Mouse (Mus musculus): ENCODE results near the gene Vmn1r6. TPM values are rescaled to one million over a fixed set of nuclear protein-coding genes. Genes with fewer than 3 reads are reported as not detected.

The Vmn1r6 gene
- total RNA-seq (2023): not detected

DNA sequence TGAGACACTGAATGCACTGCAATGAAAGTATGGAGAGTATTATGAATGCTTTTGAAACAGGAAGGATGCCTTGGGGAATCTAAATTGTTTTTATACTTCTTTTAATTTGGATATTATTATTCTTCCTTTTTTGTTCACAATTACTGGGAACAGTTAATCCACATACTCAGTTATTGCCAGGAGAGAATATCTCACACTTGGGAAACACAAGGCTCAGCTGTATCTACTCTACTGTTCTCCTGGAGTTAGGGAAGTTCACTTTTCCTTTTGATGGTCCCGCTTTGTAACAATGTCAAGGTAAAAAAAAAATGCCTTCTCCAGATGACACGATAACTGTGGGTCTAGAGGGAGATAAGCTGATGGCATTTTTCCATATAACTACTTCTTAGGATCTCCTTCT is at the start of gene Vmn1r6:
Gene Vmn1r6 (plus strand): TSS at position 301 of the 400 bp plus-strand sequence.

DNA sequence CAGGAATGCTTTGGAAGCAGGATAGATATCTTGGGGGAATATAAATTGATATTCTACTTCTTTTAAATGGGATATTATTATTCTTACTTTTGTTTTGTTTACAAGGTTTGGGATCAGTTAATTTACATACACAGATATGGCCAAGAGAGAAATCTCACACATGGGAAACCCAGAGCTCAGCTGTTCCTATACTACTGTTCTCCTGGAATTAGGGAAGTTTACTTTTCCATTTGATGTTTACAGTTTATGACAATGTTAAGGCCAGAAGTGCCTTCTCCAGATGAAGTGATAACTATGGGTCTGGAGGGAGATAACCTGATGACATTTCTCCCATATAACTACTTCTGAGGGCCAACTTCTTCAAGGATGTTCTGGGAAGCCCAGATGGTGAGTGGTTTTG is 27.1 kb upstream of the Vmn1r6 start, which contains the start of gene Vmn1r5:
Gene Vmn1r5 (plus strand): TSS at position 301 of the 400 bp plus-strand sequence.

DNA sequence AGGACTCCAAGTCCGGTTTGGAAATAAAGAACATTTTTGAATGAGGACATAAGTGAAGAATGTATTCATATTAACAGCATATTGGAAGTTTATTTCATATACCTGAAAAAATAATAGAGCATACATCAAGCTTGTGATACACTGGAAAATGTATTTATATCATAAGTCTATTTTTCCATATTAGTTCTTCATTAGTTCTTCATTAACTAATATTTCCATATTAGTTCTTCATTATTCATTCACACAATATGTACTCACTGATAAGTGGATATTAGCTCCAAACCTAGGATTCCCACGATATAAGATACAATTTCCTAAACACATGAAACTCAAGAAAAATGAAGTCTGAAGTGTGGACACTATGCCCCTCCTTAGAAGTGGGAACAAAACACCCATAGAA is 28.2 kb downstream of the Vmn1r6 start, which contains the start of gene Vmn1r7:
Gene Vmn1r7 (minus strand): TSS at position 101 of the 400 bp plus-strand sequence.

DNA sequence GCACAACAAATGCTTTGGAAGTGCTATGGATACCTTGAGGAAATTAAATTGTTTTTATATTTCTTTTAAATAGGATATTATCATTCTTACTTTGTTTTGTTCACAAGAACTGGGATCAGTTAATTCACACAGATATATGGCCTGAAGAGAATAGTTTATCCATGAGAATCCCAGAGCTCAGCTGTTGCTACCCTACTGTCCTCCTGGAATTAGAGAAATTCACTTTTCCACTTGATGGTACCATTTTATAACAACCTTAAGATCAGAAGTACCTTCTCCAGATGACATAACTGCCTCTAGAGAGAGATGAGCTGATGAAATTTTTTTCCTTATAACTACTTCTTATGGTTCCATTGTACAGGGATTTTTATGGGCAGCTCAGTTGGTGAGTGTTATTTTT is 34.9 kb downstream of the Vmn1r6 start, which contains the start of gene Vmn1r8:
Gene Vmn1r8 (plus strand): TSS at position 301 of the 400 bp plus-strand sequence.

Other genes with a start within 250 kb of the Vmn1r6 start
- gene Kbtbd2, start 199.4 kb upstream of the Vmn1r6 start, total RNA-seq (2023): 135 TPM
- gene Fkbp9, start 165.2 kb upstream of the Vmn1r6 start, total RNA-seq (2023): not detected
- 54.8 TPM for gene Nt5c3, start 73.3 kb upstream of the Vmn1r6 start, total RNA-seq (2023)
- not detected for gene Vmn1r4, start 73.2 kb upstream of the Vmn1r6 start, total RNA-seq (2023)
- gene Vmn1r5, start 27.0 kb upstream of the Vmn1r6 start, total RNA-seq (2023): not detected
- not detected for gene Vmn1r7, start 28.1 kb downstream of the Vmn1r6 start, total RNA-seq (2023)
- not detected for gene Vmn1r8, start 35.0 kb downstream of the Vmn1r6 start, total RNA-seq (2023)
- gene Vmn1r9, start 69.5 kb downstream of the Vmn1r6 start, total RNA-seq (2023): not detected
- not detected for gene Vmn1r10, start 112.2 kb downstream of the Vmn1r6 start, total RNA-seq (2023)
- gene Vmn1r11, start 136.2 kb downstream of the Vmn1r6 start, total RNA-seq (2023): not detected
- gene Vmn1r12, start 159.7 kb downstream of the Vmn1r6 start, total RNA-seq (2023): not detected
- gene Vmn1r13, start 206.0 kb downstream of the Vmn1r6 start, total RNA-seq (2023): not detected
- not detected for gene Vmn1r14, start 234.4 kb downstream of the Vmn1r6 start, total RNA-seq (2023)

Data from CD4-positive naive resting alpha-beta T cell, adult 76 days (primary cell).